Mouse (Mus musculus) hindbrain, embryonic 13.5 days (tissue): ENCODE data around the gene Ppt2. TPM values are rescaled to one million over a fixed set of nuclear protein-coding genes. Genes with fewer than 3 reads are reported as not detected.
A peak's percentile ranks its signal among the peaks of the same experiment; 100 is the strongest.

Experiments used
- ATAC-seq: fragments of 200-750 bp; cut with Nextera tagmentation; 2 replicates; pipeline ENCODE4 v1.8.0; 2017; ENCODE audit warnings: moderate TSS enrichment; ENCODE audit not compliant: low FRiP score
- H3K27ac ChIP-seq: fragments of 300-500 bp; sonication (generic); 2 replicates; pipeline ENCODE4 v1.5.1; 2015; ENCODE audit warnings: inconsistent platforms, mild to moderate bottlenecking, moderate library complexity
- H3K27me3 ChIP-seq: fragments of 300-500 bp; sonication (generic); 2 replicates; pipeline ENCODE4 v1.6.1; 2015; ENCODE audit warnings: mild to moderate bottlenecking, inconsistent platforms
- H3K36me3 ChIP-seq: fragments of 300-500 bp; sonication (generic); 2 replicates; pipeline ENCODE4 v1.6.1; 2015; ENCODE audit warnings: mild to moderate bottlenecking, inconsistent platforms
- H3K4me1 ChIP-seq: fragments of 300-500 bp; sonication (generic); replicated peaks from 2 replicates; pipeline ENCODE4 v1.6.1; 2015; ENCODE audit warnings: inconsistent platforms
- H3K4me2 ChIP-seq: fragments of 300-500 bp; sonication (generic); 2 replicates; pipeline ENCODE4 v1.6.1; 2015; ENCODE audit warnings: inconsistent platforms, mild to moderate bottlenecking, moderate library complexity
- H3K4me3 ChIP-seq: fragments of 300-500 bp; sonication (generic); 2 replicates; pipeline ENCODE4 v1.5.1; 2015; ENCODE audit warnings: mild to moderate bottlenecking, inconsistent platforms
- H3K9ac ChIP-seq: fragments of 300-500 bp; sonication (generic); 2 replicates; pipeline ENCODE4 v1.6.1; 2015; ENCODE audit warnings: mild to moderate bottlenecking, inconsistent platforms
- H3K9me3 ChIP-seq: fragments of 300-500 bp; sonication (generic); 2 replicates; pipeline ENCODE4 v1.6.1; 2016; ENCODE audit warnings: inconsistent platforms
- WGBS: fragments of 180-500 bp; shearing (Covaris S2); methylation state at CpG from one replicate; pipeline ENCODE4 v1.1.7; 2015; 5-methylcytosine and 5-hydroxymethylcytosine counted together
- polyA plus RNA-seq: library from polyadenylated mRNA; unstranded; fragments of >200 nt; fragmentation: Nextera tagmentation; extraction: Ambion mirVana; gene quantifications from 2 replicates; pipeline ENCODE4 v1.2.1, GENCODE M21; 2015

The Ppt2 gene
- polyA plus RNA-seq, 1 experiment from 2014 or later, result 21.7 TPM

GRCm38 (mm10) chr17:34654392-34654791 lies 26.1 kb upstream of the Ppt2 start:
- Histone ChIP-seq H3K4me1 (peaks cover 12% of the 10 kb centered on the region; the same call in 1 of the 2 replicates), H3K36me3 (peaks cover 61% of the 10 kb centered on the region), H3K9me3 (no peaks in the 10 kb centered on the region), H3K27me3 (peaks cover 5% of the 10 kb centered on the region), H3K9ac (no peak overlapping the region), H3K4me3 (no peak overlapping the region), H3K27ac (no peak overlapping the region), H3K4me2 (no peak overlapping the region)
- no peak for ATAC-seq
- 95% methylated on average over 13 of the region's 13 CpGs for WGBS

- Histone ChIP-seq H3K9ac (no peak overlapping the region), H3K9me3 (no peaks in the 10 kb centered on the region), H3K36me3 (peaks cover 67% of the 10 kb centered on the region), H3K4me3 (no peak overlapping the region), H3K27ac (no peak overlapping the region), H3K27me3 (no peaks in the 10 kb centered on the region; the same call in 1 of the 2 replicates), H3K4me2 (no peak overlapping the region), H3K4me1 (peaks cover 15% of the 10 kb centered on the region)
- ATAC-seq, result no peak
- WGBS, result 67% methylated on average over 9 of the region's 9 CpGs
Observed at GRCm38 (mm10) chr17:34653746-34654285, 25.5 kb upstream of the Ppt2 start.

GRCm38 (mm10) chr17:34652985-34653384 lies 24.7 kb upstream of the Ppt2 start:
- Histone ChIP-seq H3K4me2 (no peak overlapping the region), H3K27me3 (no peaks in the 10 kb centered on the region; the same call in 1 of the 2 replicates), H3K9me3 (no peaks in the 10 kb centered on the region), H3K4me1 (peaks cover 23% of the 10 kb centered on the region), H3K27ac (no peak overlapping the region), H3K4me3 (no peak overlapping the region), H3K36me3 (peaks cover 72% of the 10 kb centered on the region), H3K9ac (no peak overlapping the region)
- WGBS, result 95% methylated on average over 8 of the region's 8 CpGs
- no peak for ATAC-seq

- Histone ChIP-seq H3K27ac (no peak overlapping the region), H3K36me3 (peaks cover 72% of the 10 kb centered on the region)
Observed at GRCm38 (mm10) chr17:34652546-34652945, 24.2 kb upstream of the Ppt2 start.

GRCm38 (mm10) chr17:34651507-34652221 lies 23.4 kb upstream of the Ppt2 start:
- H3K27ac ChIP-seq, result no peak overlapping the region
- H3K4me1 ChIP-seq, result peaks cover 30% of the 10 kb centered on the region
- no peaks in the 10 kb centered on the region for H3K9me3 ChIP-seq
- 49% methylated on average over 19 of the region's 19 CpGs for WGBS
- no peak overlapping the region for H3K4me2 ChIP-seq
- H3K27me3 ChIP-seq, result no peaks in the 10 kb centered on the region
- H3K4me3 ChIP-seq, result no peak overlapping the region
- H3K36me3 ChIP-seq, result peaks cover 72% of the 10 kb centered on the region
- ATAC-seq, result no peak
- H3K9ac ChIP-seq, result no peak overlapping the region

More at GRCm38 (mm10) chr17:34652546-34652945, 24.2 kb upstream of the Ppt2 start:
- ATAC-seq, result no peak
- Histone ChIP-seq H3K9me3 (no peaks in the 10 kb centered on the region), H3K4me3 (no peak overlapping the region), H3K9ac (no peak overlapping the region), H3K4me1 (peaks cover 28% of the 10 kb centered on the region), H3K27me3 (no peaks in the 10 kb centered on the region), H3K4me2 (no peak overlapping the region)
- WGBS, result 90% methylated on average over 10 of the region's 10 CpGs

- H3K36me3 ChIP-seq, result peaks cover 72% of the 10 kb centered on the region
- peaks cover 30% of the 10 kb centered on the region for H3K4me1 ChIP-seq
- H3K27me3 ChIP-seq, result no peaks in the 10 kb centered on the region
- 92% methylated on average over 14 of the region's 14 CpGs for WGBS
- no peak for ATAC-seq
- H3K9ac ChIP-seq, result 0 out of 2 replicates have a peak overlapping the region, but pooled peaks have one; percentile 29
- H3K27ac ChIP-seq, result no peak overlapping the region
- no peak overlapping the region for H3K4me3 ChIP-seq
- no peaks in the 10 kb centered on the region for H3K9me3 ChIP-seq
- H3K4me2 ChIP-seq, result no peak overlapping the region
Observed at GRCm38 (mm10) chr17:34650781-34651180, 22.5 kb upstream of the Ppt2 start.

- 90% methylated on average over 18 of the region's 18 CpGs for WGBS
Observed at GRCm38 (mm10) chr17:34649106-34649864, 21.0 kb upstream of the Ppt2 start.

GRCm38 (mm10) chr17:34648141-34648890 lies 20.0 kb upstream of the Ppt2 start:
- peak overlapping the region; percentile 97 for H3K9ac ChIP-seq
- 85% methylated on average over 16 of the region's 16 CpGs for WGBS
- no peak for ATAC-seq

More at GRCm38 (mm10) chr17:34649106-34649864, 21.0 kb upstream of the Ppt2 start:
- Histone ChIP-seq H3K9ac (no peak overlapping the region), H3K27ac (no peak overlapping the region), H3K4me2 (no peak overlapping the region), H3K9me3 (no peaks in the 10 kb centered on the region), H3K4me1 (peaks cover 35% of the 10 kb centered on the region), H3K4me3 (no peak overlapping the region), H3K27me3 (no peaks in the 10 kb centered on the region), H3K36me3 (peaks cover 60% of the 10 kb centered on the region)
- ATAC-seq, result no peak

GRCm38 (mm10) chr17:34646906-34647787 lies 18.8 kb upstream of the Ppt2 start, which contains the start of gene Atf6b:
TSS of gene Atf6b (plus strand) at chr17:34647146.
- peak; percentile 95 for ATAC-seq
- Histone ChIP-seq H3K9me3 (no peaks in the 10 kb centered on the region), H3K27me3 (no peaks in the 10 kb centered on the region), H3K27ac (peak within 1 kb of the TSS; percentile 88), H3K4me1 (peaks cover 35% of the 10 kb centered on the region), H3K4me3 (peak within 1 kb of the TSS; percentile 97), H3K36me3 (peaks cover 38% of the 10 kb centered on the region), H3K9ac (peak within 1 kb of the TSS; percentile 97), H3K4me2 (peak within 1 kb of the TSS; percentile 85)
- 1% methylated on average over 65 of the region's 66 CpGs for WGBS

More at GRCm38 (mm10) chr17:34648141-34648890, 20.0 kb upstream of the Ppt2 start:
- Histone ChIP-seq H3K27me3 (no peaks in the 10 kb centered on the region), H3K36me3 (peaks cover 50% of the 10 kb centered on the region), H3K9me3 (no peaks in the 10 kb centered on the region), H3K4me2 (peak overlapping the region; percentile 85), H3K4me1 (peaks cover 35% of the 10 kb centered on the region), H3K27ac (no peak overlapping the region), H3K4me3 (peak overlapping the region; percentile 97)

GRCm38 (mm10) chr17:34645831-34646511 lies 17.7 kb upstream of the Ppt2 start:
- H3K4me1 ChIP-seq, result peaks cover 44% of the 10 kb centered on the region
- no peak for ATAC-seq
- H3K4me2 ChIP-seq, result peak overlapping the region; percentile 85
- peaks cover 27% of the 10 kb centered on the region for H3K36me3 ChIP-seq
- WGBS, result 85% methylated on average over 30 of the region's 30 CpGs
- no peaks in the 10 kb centered on the region for H3K27me3 ChIP-seq
- no peak overlapping the region for H3K27ac ChIP-seq
- H3K9ac ChIP-seq, result no peak overlapping the region
- H3K4me3 ChIP-seq, result peak overlapping the region; percentile 97
- H3K9me3 ChIP-seq, result no peaks in the 10 kb centered on the region
